Mouse (Mus musculus) spleen, embryonic (tissue): ENCODE data around the gene Ushbp1.
"Not testable (repeated sequence)": the region's sequence is repeated elsewhere in the genome, so short reads cannot be mapped to it uniquely, and the experiment has no call there.

Experiments
- CTCF ChIA-PET: fragments of 350-600 bp; sonication (Branson Sonifier 250); formaldehyde crosslinking; loops from one replicate; lab custom pipeline; 2022; lab: Charles Lee

Gene Ushbp1

GRCm38 (mm10) chr8:71371236-71371848 is 24.3 kb downstream of the Ushbp1 start, which contains the start of gene Ocel1:
Ocel1 (plus strand) TSS chr8:71371298.
- CTCF ChIA-PET: interaction anchor here (0.5 to 0.7 kb wide), 3 partner anchors 23 to 671 kb away, joined by 3 to 10 read pairs (median 4); no protein-coding TSS in a partner anchor

GRCm38 (mm10) chr8:71370711-71371235 is 24.8 kb downstream of the Ushbp1 start:
- CTCF ChIA-PET: interaction anchor here (0.7 kb wide), 2 partner anchors 22 to 671 kb away, joined by 3 to 4 read pairs; no protein-coding TSS in a partner anchor

- CTCF ChIA-PET: no interaction called here
Observed at GRCm38 (mm10) chr8:71369040-71369718, 26.4 kb downstream of the Ushbp1 start.

GRCm38 (mm10) chr8:71368366-71368765 is 27.2 kb downstream of the Ushbp1 start:
- CTCF ChIA-PET: interaction anchor here (0.5 kb wide), 1 partner anchor 26 kb away, joined by 4 read pairs; no protein-coding TSS in a partner anchor

- CTCF ChIA-PET: no interaction called here
Observed at GRCm38 (mm10) chr8:71367529-71368176, 27.9 kb downstream of the Ushbp1 start.

GRCm38 (mm10) chr8:71366771-71367528 is 28.7 kb downstream of the Ushbp1 start, which contains the start of gene Use1:
Use1 (plus strand) TSS chr8:71366848.
- CTCF ChIA-PET: no interaction called here

GRCm38 (mm10) chr8:71358026-71358425 is 37.6 kb downstream of the Ushbp1 start:
- CTCF ChIA-PET: no interaction called here

- CTCF ChIA-PET: no interaction called here
Observed at GRCm38 (mm10) chr8:71351520-71351919, 44.1 kb downstream of the Ushbp1 start.

- CTCF ChIA-PET: interaction anchor here (0.5 kb wide), 1 partner anchor 16 kb away, joined by 5 read pairs; no protein-coding TSS in a partner anchor
Observed at GRCm38 (mm10) chr8:71351117-71351516, 44.5 kb downstream of the Ushbp1 start.

- CTCF ChIA-PET: no interaction called here
Observed at GRCm38 (mm10) chr8:71346581-71346980, 49.0 kb downstream of the Ushbp1 start.

- CTCF ChIA-PET: no interaction called here
Observed at GRCm38 (mm10) chr8:71340625-71341024, 55.0 kb downstream of the Ushbp1 start.

GRCm38 (mm10) chr8:71337834-71338233 is 57.8 kb downstream of the Ushbp1 start:
- CTCF ChIA-PET: not testable (repeated sequence)
